ENCODE assay signal across 30 mouse cellular contexts in the genomic region with DNA sequence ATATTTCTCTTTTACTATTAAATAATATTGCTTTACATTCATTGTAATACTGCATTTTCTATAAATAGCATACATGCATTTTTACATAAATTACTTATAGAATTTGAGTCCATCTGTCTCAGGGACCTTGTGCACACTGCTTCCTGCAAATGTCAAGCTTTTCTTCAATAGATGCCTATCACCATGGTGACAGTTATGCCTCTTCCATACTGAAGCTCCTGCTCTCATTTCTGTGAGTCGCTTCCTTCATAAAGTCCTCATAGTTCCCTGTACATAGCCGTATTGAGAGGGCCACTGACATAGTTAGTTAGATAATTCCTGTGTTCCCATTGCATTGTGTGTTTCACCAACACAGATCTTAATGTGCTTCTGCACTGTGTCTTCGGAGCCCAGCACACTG.
DNase-seq lines count a peak whose midpoint lies in the region; ATAC-seq and TF ChIP-seq lines count a peak whose summit lies in the region.
"Had no signal": no experiment of that assay in that cellular context is flagged by ENCODE, and none has a peak within 500 bp of the region (broad histone marks: within the 10 kb centered on the region; RNA-seq: fewer than 3 reads in every experiment).

No protein-coding gene starts in this region.

- H3K27ac ChIP-seq in forebrain, embryonic 16.5 days (ENCODE audit: low read length), result no peak overlapping the region
- no peak overlapping the region for H3K27ac ChIP-seq in forebrain, embryonic 14.5 days (ENCODE audit: low read depth, low read length)
- no peak overlapping the region for H3K27ac ChIP-seq in midbrain, embryonic 11.5 days (ENCODE audit: low read depth, low read length)
- no peak overlapping the region for H3K27ac ChIP-seq in midbrain, embryonic 10.5 days (replicated peaks)
- H3K27ac ChIP-seq: embryonic facial prominence, embryonic 10.5 days; embryonic facial prominence, embryonic 13.5 days; heart, embryonic 15.5 days; hindbrain, embryonic 10.5 days; hindbrain, embryonic 13.5 days; intestine, embryonic 15.5 days had no signal

- TF ChIP-seq POLR2A in brain, embryonic 14.5 days (IDR thresholded peaks at IDR 0.05; ENCODE audit: borderline replicate concordance, extremely low read depth, insufficient read depth, insufficient read length, poor library complexity, severe bottlenecking), result no peak

- peaks cover 11% of the 10 kb centered on the region; the same call in 1 of the 2 replicates for H3K4me1 ChIP-seq in forebrain, embryonic 16.5 days (replicated peaks; ENCODE audit: control insufficient read depth, insufficient read depth, low read length)
- H3K4me1 ChIP-seq in forebrain, embryonic 14.5 days (ENCODE audit: control insufficient read depth, insufficient read depth, low read length), result peaks cover 17% of the 10 kb centered on the region
- H3K4me1 ChIP-seq in midbrain, embryonic 11.5 days (ENCODE audit: control insufficient read depth, insufficient read depth, low read length), result peaks cover 15% of the 10 kb centered on the region
- H3K4me1 ChIP-seq in midbrain, embryonic 10.5 days, result peaks cover 27% of the 10 kb centered on the region
- H3K4me1 ChIP-seq: embryonic facial prominence, embryonic 13.5 days; hindbrain, embryonic 13.5 days; intestine, embryonic 15.5 days had no signal

- H3K4me2 ChIP-seq in forebrain, embryonic 16.5 days (ENCODE audit: low read length), result no peak overlapping the region
- H3K4me2 ChIP-seq in forebrain, embryonic 14.5 days (ENCODE audit: low read length), result no peak overlapping the region
- H3K4me2 ChIP-seq in midbrain, embryonic 11.5 days, result no peak overlapping the region
- H3K4me2 ChIP-seq: embryonic facial prominence, embryonic 13.5 days; heart, embryonic 12.5 days; heart, embryonic 15.5 days; hindbrain, embryonic 13.5 days; intestine, embryonic 15.5 days had no signal

- intact Hi-C loops in left cerebral cortex, postnatal 14 days (cut with DNase I), result no loop called here

- no peaks in the 10 kb centered on the region for H3K36me3 ChIP-seq in forebrain, embryonic 16.5 days (ENCODE audit: control insufficient read depth, insufficient read depth)
- H3K36me3 ChIP-seq in forebrain, embryonic 14.5 days (ENCODE audit: control insufficient read depth, insufficient read depth, low read length), result no peaks in the 10 kb centered on the region
- no peaks in the 10 kb centered on the region for H3K36me3 ChIP-seq in midbrain, embryonic 11.5 days (ENCODE audit: control insufficient read depth, insufficient read depth, low read length)
- H3K36me3 ChIP-seq in midbrain, embryonic 10.5 days, result no peaks in the 10 kb centered on the region
- H3K36me3 ChIP-seq: embryonic facial prominence, embryonic 10.5 days; embryonic facial prominence, embryonic 13.5 days; G1E; heart, embryonic 12.5 days; heart, embryonic 15.5 days; hindbrain, embryonic 10.5 days; hindbrain, embryonic 13.5 days; intestine, embryonic 15.5 days had no signal

- 74% methylated on average over 3 of the region's 3 CpGs for WGBS in forebrain, embryonic 16.5 days
- WGBS in forebrain, embryonic 14.5 days, result 83% methylated on average over 3 of the region's 3 CpGs
- 85% methylated on average over 3 of the region's 3 CpGs for WGBS in midbrain, embryonic 11.5 days
- 85% methylated on average over 3 of the region's 3 CpGs for WGBS in midbrain, embryonic 10.5 days

- 0 out of 2 replicates have a peak, but pooled peaks have one; percentile 28 for ATAC-seq in forebrain, embryonic 16.5 days
- ATAC-seq in forebrain, embryonic 14.5 days, result no peak
- ATAC-seq in midbrain, embryonic 11.5 days (ENCODE audit: low FRiP score), result no peak
- ATAC-seq: hindbrain, embryonic 16.5 days; intestine, embryonic 15.5 days; Patski had no signal

- H3K9ac ChIP-seq in forebrain, embryonic 16.5 days (replicated peaks; ENCODE audit: low read depth, low read length), result no peak overlapping the region
- no peak overlapping the region for H3K9ac ChIP-seq in forebrain, embryonic 14.5 days (ENCODE audit: low read length)
- H3K9ac ChIP-seq in midbrain, embryonic 11.5 days (ENCODE audit: low read length), result no peak overlapping the region
- H3K9ac ChIP-seq: embryonic facial prominence, embryonic 13.5 days; heart, embryonic 12.5 days; heart, embryonic 15.5 days; hindbrain, embryonic 13.5 days; intestine, embryonic 15.5 days had no signal

- H3K4me3 ChIP-seq in forebrain, embryonic 16.5 days (replicated peaks; ENCODE audit: low read length), result no peak overlapping the region
- H3K4me3 ChIP-seq in forebrain, embryonic 14.5 days (ENCODE audit: low read depth, low read length), result no peak overlapping the region
- no peak overlapping the region for H3K4me3 ChIP-seq in midbrain, embryonic 11.5 days (ENCODE audit: low read depth, low read length)
- no peak overlapping the region for H3K4me3 ChIP-seq in midbrain, embryonic 10.5 days
- H3K4me3 ChIP-seq: embryonic facial prominence, embryonic 10.5 days; embryonic facial prominence, embryonic 13.5 days; erythroblast, embryonic 14.5 days; heart, embryonic 12.5 days; heart, embryonic 15.5 days; hindbrain, embryonic 10.5 days; hindbrain, embryonic 13.5 days; intestine, embryonic 15.5 days had no signal

- H3K27me3 ChIP-seq in forebrain, embryonic 16.5 days (replicated peaks; ENCODE audit: control insufficient read depth, insufficient read depth, low read length), result no peaks in the 10 kb centered on the region
- no peaks in the 10 kb centered on the region for H3K27me3 ChIP-seq in forebrain, embryonic 14.5 days (replicated peaks; ENCODE audit: control insufficient read depth, insufficient read depth, low read length)
- H3K27me3 ChIP-seq in midbrain, embryonic 11.5 days (ENCODE audit: control insufficient read depth, insufficient read depth, low read length), result no peaks in the 10 kb centered on the region
- no peaks in the 10 kb centered on the region for H3K27me3 ChIP-seq in midbrain, embryonic 10.5 days (ENCODE audit: low read depth, poor library complexity, severe bottlenecking)
- H3K27me3 ChIP-seq: CH12.LX; embryonic facial prominence, embryonic 13.5 days; heart, embryonic 12.5 days; heart, embryonic 15.5 days; hindbrain, embryonic 13.5 days; intestine, embryonic 15.5 days; Patski had no signal

- H3K9me3 ChIP-seq in forebrain, embryonic 16.5 days (ENCODE audit: control insufficient read depth, low read length), result no peaks in the 10 kb centered on the region
- no peaks in the 10 kb centered on the region for H3K9me3 ChIP-seq in forebrain, embryonic 14.5 days (replicated peaks; ENCODE audit: control insufficient read depth, low read length)
- H3K9me3 ChIP-seq in midbrain, embryonic 11.5 days (ENCODE audit: control insufficient read depth, low read length), result no peaks in the 10 kb centered on the region
- no peaks in the 10 kb centered on the region for H3K9me3 ChIP-seq in midbrain, embryonic 10.5 days (replicated peaks)
- H3K9me3 ChIP-seq: embryonic facial prominence, embryonic 10.5 days; G1E; heart, embryonic 12.5 days; heart, embryonic 15.5 days; hindbrain, embryonic 10.5 days; hindbrain, embryonic 13.5 days; intestine, embryonic 15.5 days had no signal

- TF ChIP-seq CTCF in brain, embryonic 14.5 days (IDR thresholded peaks at IDR 0.05; ENCODE audit: borderline replicate concordance, extremely low read depth, insufficient read depth, insufficient read length), result no peak

- DNase-seq in forebrain, embryonic 14.5 days (ENCODE audit: low spot score), result no peak
- DNase-seq in midbrain, embryonic 11.5 days (ENCODE audit: low spot score, missing footprints), result peak; percentile 65
- no peak for DNase-seq in midbrain, embryonic 10.5 days (ENCODE audit: low spot score)
- DNase-seq in brain, embryonic 14.5 days (ENCODE audit: low read depth), result peak; percentile 46
- DNase-seq in left cerebral cortex, postnatal 14 days (ENCODE audit: low spot score in 2 of 2), result no peak
- DNase-seq: adrenal gland, postnatal 10 days; adrenal gland, postnatal 36 days; B cell, adult 2 months; cerebellum, adult 11-12 months; cerebellum, adult 8-10 months; cerebellum, postnatal 10 days; cerebellum, postnatal 36 days; embryo, embryonic 11 days; gastrocnemius, postnatal 25 days; heart, adult 18-20 months; heart, postnatal 10 days; heart, postnatal 36 days had no signal

Comparison
In these comparisons a context has a peak if more than half of its experiments do, and no peak if none do; other contexts are left out.
1. DNase-seq: peak in midbrain, embryonic 11.5 days (single experiment) and brain, embryonic 14.5 days (single experiment); none in forebrain, embryonic 14.5 days (single experiment), midbrain, embryonic 10.5 days (single experiment) and left cerebral cortex, postnatal 14 days (0 of 2).